Mouse (Mus musculus) intestine, embryonic 15.5 days (tissue): ENCODE data around the gene Cdk5rap3. TPM values are rescaled to one million over a fixed set of nuclear protein-coding genes. Genes with fewer than 3 reads are reported as not detected.

Experiments used
- ATAC-seq: fragments of 200-750 bp; cut with Nextera tagmentation; 2 replicates; pipeline ENCODE4 v1.8.0; 2017; ENCODE audit warnings: moderate TSS enrichment, moderate library complexity
- H3K27ac ChIP-seq: fragments of 300-500 bp; sonication (generic); 2 replicates; pipeline ENCODE4 v1.5.1; 2015; ENCODE audit warnings: mild to moderate bottlenecking, inconsistent platforms
- H3K27me3 ChIP-seq: fragments of 300-500 bp; sonication (generic); replicated peaks from 2 replicates; pipeline ENCODE4 v1.6.1; 2015; ENCODE audit warnings: inconsistent platforms
- H3K36me3 ChIP-seq: fragments of 300-500 bp; sonication (generic); 2 replicates; pipeline ENCODE4 v1.6.1; 2015; ENCODE audit warnings: inconsistent platforms
- H3K4me1 ChIP-seq: fragments of 300-500 bp; sonication (generic); replicated peaks from 2 replicates; pipeline ENCODE4 v1.6.1; 2015; ENCODE audit warnings: inconsistent platforms
- H3K4me2 ChIP-seq: fragments of 300-500 bp; sonication (generic); replicated peaks from 2 replicates; pipeline ENCODE4 v1.6.1; 2015; ENCODE audit warnings: mild to moderate bottlenecking, inconsistent platforms
- H3K4me3 ChIP-seq: fragments of 300-500 bp; sonication (generic); replicated peaks from 2 replicates; pipeline ENCODE4 v1.5.1; 2015; ENCODE audit warnings: inconsistent platforms
- H3K9ac ChIP-seq: fragments of 300-500 bp; sonication (generic); 2 replicates; pipeline ENCODE4 v1.6.1; 2015; ENCODE audit warnings: inconsistent platforms
- H3K9me3 ChIP-seq: fragments of 300-500 bp; sonication (generic); 2 replicates; pipeline ENCODE4 v1.6.1; 2016; ENCODE audit warnings: inconsistent platforms
- WGBS: fragments of 180-500 bp; shearing (Covaris S2); methylation state at CpG from one replicate; pipeline ENCODE4 v1.1.7; 2015; 5-methylcytosine and 5-hydroxymethylcytosine counted together
- polyA plus RNA-seq: library from polyadenylated mRNA; unstranded; fragments of >200 nt; fragmentation: Nextera tagmentation; extraction: Ambion mirVana; gene quantifications from 2 replicates; pipeline ENCODE4 v1.2.1, GENCODE M21; 2015

The Cdk5rap3 gene
- polyA plus RNA-seq: 64.2 and 66.7 TPM in 2 replicates

GRCm38 (mm10) chr11:96916044-96916884 lies at the start of gene Cdk5rap3:
TSS of gene Cdk5rap3 (minus strand) at chr11:96916496.
- peaks cover 4% of the 10 kb centered on the region; the same call in 1 of the 2 replicates for H3K36me3 ChIP-seq
- ATAC-seq: peak; percentile 97
- peak within 1 kb of the TSS; percentile 72 for H3K4me3 ChIP-seq
- peaks cover 10% of the 10 kb centered on the region for H3K4me1 ChIP-seq
- under 1% methylated on average over 55 of the region's 55 CpGs for WGBS
- no peaks in the 10 kb centered on the region for H3K9me3 ChIP-seq
- no peaks in the 10 kb centered on the region for H3K27me3 ChIP-seq
- H3K27ac ChIP-seq: peak within 1 kb of the TSS; percentile 83
- peak within 1 kb of the TSS; percentile 79 for H3K4me2 ChIP-seq
- H3K9ac ChIP-seq: peak within 1 kb of the TSS; percentile 65

GRCm38 (mm10) chr11:96963580-96963979 lies 47.3 kb upstream of the Cdk5rap3 start:
- no peak overlapping the region for H3K4me2 ChIP-seq
- H3K27ac ChIP-seq: no peak overlapping the region
- peaks cover 24% of the 10 kb centered on the region for H3K36me3 ChIP-seq
- no peaks in the 10 kb centered on the region for H3K27me3 ChIP-seq
- no peak overlapping the region for H3K4me3 ChIP-seq
- H3K9ac ChIP-seq: no peak overlapping the region
- 11% methylated on average over 8 of the region's 8 CpGs for WGBS
- no peaks in the 10 kb centered on the region for H3K9me3 ChIP-seq
- H3K4me1 ChIP-seq: peaks cover 10% of the 10 kb centered on the region
- ATAC-seq: peak; percentile 77

- no peak overlapping the region for H3K27ac ChIP-seq
- H3K9me3 ChIP-seq: no peaks in the 10 kb centered on the region
- H3K9ac ChIP-seq: no peak overlapping the region
- no peak overlapping the region for H3K4me3 ChIP-seq
- H3K27me3 ChIP-seq: no peaks in the 10 kb centered on the region
- H3K4me1 ChIP-seq: no peaks in the 10 kb centered on the region
- 88% methylated on average over 10 of the region's 10 CpGs for whole genome bisulfite sequencing
- peaks cover 62% of the 10 kb centered on the region for H3K36me3 ChIP-seq
- ATAC-seq: no peak
- no peak overlapping the region for H3K4me2 ChIP-seq
Measured at GRCm38 (mm10) chr11:96957061-96957805, 40.9 kb upstream of the Cdk5rap3 start.

- 52% methylated on average over 20 of the region's 20 CpGs for WGBS
- H3K9me3 ChIP-seq: no peaks in the 10 kb centered on the region
- H3K4me1 ChIP-seq: no peaks in the 10 kb centered on the region
- no peak overlapping the region for H3K9ac ChIP-seq
- H3K36me3 ChIP-seq: peaks cover 66% of the 10 kb centered on the region
- no peak overlapping the region for H3K4me2 ChIP-seq
- no peak overlapping the region for H3K4me3 ChIP-seq
- H3K27ac ChIP-seq: no peak overlapping the region
- ATAC-seq: peak; percentile 80
- no peaks in the 10 kb centered on the region for H3K27me3 ChIP-seq
Measured at GRCm38 (mm10) chr11:96956009-96956724, 39.9 kb upstream of the Cdk5rap3 start.

GRCm38 (mm10) chr11:96955094-96955493 lies 38.8 kb upstream of the Cdk5rap3 start:
- no peaks in the 10 kb centered on the region for H3K27me3 ChIP-seq
- no peaks in the 10 kb centered on the region for H3K4me1 ChIP-seq
- H3K36me3 ChIP-seq: peaks cover 58% of the 10 kb centered on the region
- no peaks in the 10 kb centered on the region for H3K9me3 ChIP-seq
- H3K9ac ChIP-seq: no peak overlapping the region
- no peak overlapping the region for H3K4me3 ChIP-seq
- no peak for ATAC-seq
- no peak overlapping the region for H3K4me2 ChIP-seq
- WGBS: 84% methylated on average over 4 of the region's 4 CpGs
- no peak overlapping the region; the same call in 1 of the 2 replicates for H3K27ac ChIP-seq

GRCm38 (mm10) chr11:96952896-96953295 lies 36.6 kb upstream of the Cdk5rap3 start:
- ATAC-seq: no peak
- Histone ChIP-seq H3K9ac (no peak overlapping the region), H3K27ac (no peak overlapping the region), H3K4me1 (no peaks in the 10 kb centered on the region; the same call in 1 of the 2 replicates), H3K36me3 (peaks cover 55% of the 10 kb centered on the region), H3K4me3 (no peak overlapping the region), H3K27me3 (no peaks in the 10 kb centered on the region), H3K9me3 (no peaks in the 10 kb centered on the region), H3K4me2 (no peak overlapping the region)
- WGBS: 71% methylated on average over 6 of the region's 6 CpGs

GRCm38 (mm10) chr11:96952426-96952825 lies 36.1 kb upstream of the Cdk5rap3 start:
- H3K9me3 ChIP-seq: no peaks in the 10 kb centered on the region
- H3K4me1 ChIP-seq: no peaks in the 10 kb centered on the region; the same call in 1 of the 2 replicates
- H3K27ac ChIP-seq: no peak overlapping the region
- no peak overlapping the region for H3K4me3 ChIP-seq
- H3K4me2 ChIP-seq: no peak overlapping the region
- 77% methylated on average over 10 of the region's 10 CpGs for WGBS
- peaks cover 52% of the 10 kb centered on the region for H3K36me3 ChIP-seq
- no peaks in the 10 kb centered on the region for H3K27me3 ChIP-seq
- no peak overlapping the region for H3K9ac ChIP-seq
- ATAC-seq: no peak

GRCm38 (mm10) chr11:96950767-96951166 lies 34.5 kb upstream of the Cdk5rap3 start:
- Histone ChIP-seq H3K27ac (no peak overlapping the region), H3K4me2 (no peak overlapping the region), H3K36me3 (peaks cover 40% of the 10 kb centered on the region), H3K9ac (no peak overlapping the region), H3K27me3 (no peaks in the 10 kb centered on the region), H3K4me1 (no peaks in the 10 kb centered on the region; the same call in 1 of the 2 replicates), H3K9me3 (no peaks in the 10 kb centered on the region), H3K4me3 (no peak overlapping the region)
- no peak for ATAC-seq
- WGBS: 96% methylated on average over 3 of the region's 3 CpGs

- H3K4me3 ChIP-seq: no peak overlapping the region
- H3K4me1 ChIP-seq: peaks cover 10% of the 10 kb centered on the region
- H3K9me3 ChIP-seq: no peaks in the 10 kb centered on the region
- ATAC-seq: peak; percentile 40; the same call in 1 of the 2 replicates
- no peaks in the 10 kb centered on the region for H3K27me3 ChIP-seq
- H3K36me3 ChIP-seq: peaks cover 20% of the 10 kb centered on the region
- WGBS: 79% methylated on average over 4 of the region's 4 CpGs
- no peak overlapping the region for H3K4me2 ChIP-seq
- no peak overlapping the region for H3K9ac ChIP-seq
- H3K27ac ChIP-seq: no peak overlapping the region
Measured at GRCm38 (mm10) chr11:96947849-96948248, 31.6 kb upstream of the Cdk5rap3 start.

- Histone ChIP-seq H3K27me3 (no peaks in the 10 kb centered on the region), H3K36me3 (peaks cover 9% of the 10 kb centered on the region; the same call in 1 of the 2 replicates), H3K4me1 (peaks cover 10% of the 10 kb centered on the region), H3K4me3 (no peak overlapping the region), H3K4me2 (no peak overlapping the region), H3K27ac (no peak overlapping the region), H3K9me3 (no peaks in the 10 kb centered on the region), H3K9ac (no peak overlapping the region)
- 85% methylated on average over 9 of the region's 9 CpGs for WGBS
- no peak for ATAC-seq
Measured at GRCm38 (mm10) chr11:96946498-96946897, 30.2 kb upstream of the Cdk5rap3 start.

- no peak overlapping the region for H3K27ac ChIP-seq
- ATAC-seq: no peak
- H3K4me3 ChIP-seq: peak overlapping the region; percentile 51
- 72% methylated on average over 14 of the region's 14 CpGs for WGBS
- H3K36me3 ChIP-seq: peaks cover 8% of the 10 kb centered on the region; the same call in 1 of the 2 replicates
- H3K4me1 ChIP-seq: peaks cover 10% of the 10 kb centered on the region
- H3K27me3 ChIP-seq: no peaks in the 10 kb centered on the region
- peak overlapping the region; percentile 39 for H3K9ac ChIP-seq
- H3K4me2 ChIP-seq: peak overlapping the region; percentile 75
- no peaks in the 10 kb centered on the region for H3K9me3 ChIP-seq
Measured at GRCm38 (mm10) chr11:96944844-96945580, 28.7 kb upstream of the Cdk5rap3 start.
